Mouse (Mus musculus) inflammation-experienced regulatory T-cells, adult 16 weeks (primary cell): ENCODE measurements around the gene Vmn1r58. TPM values are rescaled to one million over a fixed set of nuclear protein-coding genes. Genes with fewer than 3 reads are reported as not detected.

Source experiments
- polyA plus RNA-seq: library from polyadenylated mRNA; unstranded; fragments of 100-300 nt; shearing (Covaris generic); gene quantifications from one replicate; pipeline ENCODE4 v1.2.1, GENCODE M21; 2017

Vmn1r58 gene
- not detected for polyA plus RNA-seq

GRCm38 (mm10) chr7:5413296-5413695 lies at the start of gene Vmn1r58:
TSS of gene Vmn1r58 (minus strand) at chr7:5413396.

GRCm38 (mm10) chr7:5456674-5457073 lies 43.5 kb upstream of the Vmn1r58 start, which contains the start of gene Vmn1r59:
TSS of gene Vmn1r59 (minus strand) at chr7:5456774.

Other genes starting within 250 kb of the Vmn1r58 start
- not detected for gene Vmn1r56, start 216.6 kb downstream of the Vmn1r58 start, polyA plus RNA-seq
- not detected for gene Vmn1r57, start 194.9 kb downstream of the Vmn1r58 start, polyA plus RNA-seq
- not detected for gene Gm5065, start 62.9 kb downstream of the Vmn1r58 start, polyA plus RNA-seq
- gene Nlrp2, start 62.4 kb downstream of the Vmn1r58 start, polyA plus RNA-seq, result not detected
- not detected for gene Vmn1r59, start 43.4 kb upstream of the Vmn1r58 start, polyA plus RNA-seq
- not detected for gene Vmn2r28, start 80.6 kb upstream of the Vmn1r58 start, polyA plus RNA-seq
- not detected for gene Vmn1r60, start 133.9 kb upstream of the Vmn1r58 start, polyA plus RNA-seq
- 0.06 TPM for gene Vmn1r61, start 199.9 kb upstream of the Vmn1r58 start, polyA plus RNA-seq